Mouse (Mus musculus) forebrain, embryonic 14.5 days (tissue): Measurements from ENCODE around the gene Lsg1. TPM values are rescaled to one million over a fixed set of nuclear protein-coding genes. Genes with fewer than 3 reads are reported as not detected.
A peak's percentile ranks its signal among the peaks of the same experiment; 100 is the strongest.

Experiments used
- ATAC-seq: fragments of 200-750 bp; cut with Nextera tagmentation; 2 replicates; pipeline ENCODE4 v1.8.0; 2017; ENCODE audit warnings: mild to moderate bottlenecking, moderate library complexity
- DNase-seq: peaks from one replicate; pipeline ENCODE4 v3.0.0-alpha.2; 2015; ENCODE audit warnings: low spot score
- H3K27ac ChIP-seq: fragments of 300-500 bp; sonication (generic); 2 replicates; pipeline ENCODE4 v1.5.1; 2014; ENCODE audit warnings: low read depth, mild to moderate bottlenecking, control low read depth, low read length, moderate library complexity
- H3K27me3 ChIP-seq: fragments of 300-500 bp; sonication (generic); replicated peaks from 2 replicates; pipeline ENCODE4 v1.6.1; 2014; ENCODE audit warnings: low read length, control low read depth, mixed read lengths; ENCODE audit not compliant: control insufficient read depth, insufficient read depth
- H3K36me3 ChIP-seq: fragments of 300-500 bp; sonication (generic); 2 replicates; pipeline ENCODE4 v1.6.1; 2014; ENCODE audit warnings: low read length, control low read depth; ENCODE audit not compliant: control insufficient read depth, insufficient read depth
- H3K4me1 ChIP-seq: fragments of 300-500 bp; sonication (generic); 2 replicates; pipeline ENCODE4 v1.6.1; 2014; ENCODE audit warnings: antibody characterized with exemption, low read length, control low read depth; ENCODE audit not compliant: control insufficient read depth, insufficient read depth
- H3K4me2 ChIP-seq: fragments of 300-500 bp; sonication (generic); 2 replicates; pipeline ENCODE4 v1.6.1; 2014; ENCODE audit warnings: mild to moderate bottlenecking, control low read depth, low read length
- H3K4me3 ChIP-seq: fragments of 300-500 bp; sonication (generic); 2 replicates; pipeline ENCODE4 v1.5.1; 2014; ENCODE audit warnings: low read depth, low read length, control low read depth
- H3K9ac ChIP-seq: fragments of 300-500 bp; sonication (generic); 2 replicates; pipeline ENCODE4 v1.6.1; 2014; ENCODE audit warnings: mild to moderate bottlenecking, low read length, control low read depth, moderate library complexity
- H3K9me3 ChIP-seq: fragments of 300-500 bp; sonication (generic); replicated peaks from 2 replicates; pipeline ENCODE4 v1.6.1; 2016; ENCODE audit warnings: low read length, control low read depth, mixed read lengths; ENCODE audit not compliant: control insufficient read depth
- WGBS: fragments of 180-500 bp; shearing (Covaris S2); extraction: QIAGEN DNeasy Blood & Tissue Kit; methylation state at CpG from one replicate; pipeline ENCODE4 v1.1.7; 2014; 5-methylcytosine and 5-hydroxymethylcytosine counted together
- polyA plus RNA-seq: library from polyadenylated mRNA; unstranded; fragments of >200 nt; fragmentation: Nextera tagmentation; extraction: Ambion mirVana; gene quantifications from 2 replicates; pipeline ENCODE4 v1.2.1, GENCODE M21; 2014

Gene Lsg1
- polyA plus RNA-seq, 1 experiment from 2014 or later, result 62.3 TPM

GRCm38 (mm10) chr16:30570173-30570572 lies 17.2 kb downstream of the Lsg1 start:
- Histone ChIP-seq H3K4me2 (no peak overlapping the region), H3K4me1 (no peaks in the 10 kb centered on the region), H3K4me3 (no peak overlapping the region), H3K36me3 (peaks cover 90% of the 10 kb centered on the region), H3K9ac (no peak overlapping the region), H3K9me3 (no peaks in the 10 kb centered on the region), H3K27me3 (no peaks in the 10 kb centered on the region), H3K27ac (no peak overlapping the region)
- no peak for ATAC-seq
- no peak for DNase-seq
- 93% methylated on average over 4 of the region's 4 CpGs for WGBS

GRCm38 (mm10) chr16:30565631-30566030 lies 21.8 kb downstream of the Lsg1 start:
- 93% methylated on average over 6 of the region's 6 CpGs for WGBS
- ATAC-seq, result no peak
- H3K36me3 ChIP-seq, result peaks cover 95% of the 10 kb centered on the region

GRCm38 (mm10) chr16:30560601-30561000 lies 26.8 kb downstream of the Lsg1 start:
- 90% methylated on average over 4 of the region's 4 CpGs for WGBS
- Histone ChIP-seq H3K27ac (no peak overlapping the region), H3K4me1 (no peaks in the 10 kb centered on the region), H3K36me3 (peaks cover 81% of the 10 kb centered on the region), H3K27me3 (no peaks in the 10 kb centered on the region), H3K4me3 (no peak overlapping the region), H3K9me3 (peaks cover 2% of the 10 kb centered on the region; the same call in 1 of the 2 replicates), H3K9ac (no peak overlapping the region), H3K4me2 (no peak overlapping the region)
- DNase-seq, result no peak
- ATAC-seq, result no peak

More at GRCm38 (mm10) chr16:30565631-30566030, 21.8 kb downstream of the Lsg1 start:
- Histone ChIP-seq H3K4me1 (no peaks in the 10 kb centered on the region), H3K27ac (no peak overlapping the region), H3K9me3 (no peaks in the 10 kb centered on the region), H3K4me2 (no peak overlapping the region), H3K27me3 (no peaks in the 10 kb centered on the region), H3K9ac (no peak overlapping the region), H3K4me3 (no peak overlapping the region)
- no peak for DNase-seq

GRCm38 (mm10) chr16:30559312-30559992 lies 27.9 kb downstream of the Lsg1 start:
- 90% methylated on average over 5 of the region's 5 CpGs for WGBS
- H3K4me1 ChIP-seq, result no peaks in the 10 kb centered on the region
- H3K36me3 ChIP-seq, result peaks cover 69% of the 10 kb centered on the region
- no peak overlapping the region for H3K4me3 ChIP-seq
- no peak overlapping the region for H3K9ac ChIP-seq
- peaks cover 11% of the 10 kb centered on the region for H3K9me3 ChIP-seq
- DNase-seq (no peak), ATAC-seq (no peak)
- no peaks in the 10 kb centered on the region for H3K27me3 ChIP-seq
- no peak overlapping the region for H3K27ac ChIP-seq
- H3K4me2 ChIP-seq, result no peak overlapping the region

- no peak overlapping the region for H3K4me3 ChIP-seq
- ATAC-seq, result no peak
- H3K36me3 ChIP-seq, result peaks cover 17% of the 10 kb centered on the region
- no peaks in the 10 kb centered on the region; the same call in 1 of the 2 replicates for H3K4me1 ChIP-seq
- H3K9ac ChIP-seq, result no peak overlapping the region
- peaks cover 11% of the 10 kb centered on the region for H3K9me3 ChIP-seq
- no peak for DNase-seq
- 97% methylated on average over 8 of the region's 8 CpGs for WGBS
- H3K4me2 ChIP-seq, result no peak overlapping the region
- no peak overlapping the region for H3K27ac ChIP-seq
- H3K27me3 ChIP-seq, result no peaks in the 10 kb centered on the region
Measured at GRCm38 (mm10) chr16:30554109-30554508, 33.3 kb downstream of the Lsg1 start.

GRCm38 (mm10) chr16:30552621-30553338 lies 34.6 kb downstream of the Lsg1 start:
- ATAC-seq (peak; percentile 32), DNase-seq (peak; percentile 92)
- peak overlapping the region; percentile 76 for H3K27ac ChIP-seq
- H3K4me2 ChIP-seq, result no peak overlapping the region; the same call in 1 of the 2 replicates
- H3K4me1 ChIP-seq, result peaks cover 5% of the 10 kb centered on the region; the same call in 1 of the 2 replicates
- H3K4me3 ChIP-seq, result no peak overlapping the region
- no peaks in the 10 kb centered on the region for H3K27me3 ChIP-seq
- WGBS, result 16% methylated on average over 11 of the region's 11 CpGs
- no peak overlapping the region; the same call in 1 of the 2 replicates for H3K9ac ChIP-seq
- H3K36me3 ChIP-seq, result peaks cover 5% of the 10 kb centered on the region; the same call in 1 of the 2 replicates
- H3K9me3 ChIP-seq, result peaks cover 11% of the 10 kb centered on the region

GRCm38 (mm10) chr16:30550748-30551192 lies 36.6 kb downstream of the Lsg1 start, which contains the start of gene Tmem44:
TSS of gene Tmem44 (minus strand) at chr16:30550842.
- H3K9ac ChIP-seq, result peak within 1 kb of the TSS; percentile 90
- H3K9me3 ChIP-seq, result peaks cover 11% of the 10 kb centered on the region
- H3K27ac ChIP-seq, result peak within 1 kb of the TSS; percentile 76
- peak within 1 kb of the TSS; percentile 53 for H3K4me2 ChIP-seq
- H3K36me3 ChIP-seq, result peaks cover 15% of the 10 kb centered on the region
- ATAC-seq, result peak; percentile 66
- H3K4me3 ChIP-seq, result peak within 1 kb of the TSS; percentile 74
- peaks cover 5% of the 10 kb centered on the region; the same call in 1 of the 2 replicates for H3K4me1 ChIP-seq
- 4% methylated on average over 14 of the region's 14 CpGs for WGBS
- no peak for DNase-seq
- no peaks in the 10 kb centered on the region for H3K27me3 ChIP-seq

- Histone ChIP-seq H3K27ac (peak overlapping the region; percentile 76), H3K4me1 (peaks cover 5% of the 10 kb centered on the region; the same call in 1 of the 2 replicates), H3K4me2 (peak overlapping the region; percentile 53), H3K9me3 (peaks cover 5% of the 10 kb centered on the region), H3K27me3 (no peaks in the 10 kb centered on the region), H3K36me3 (peaks cover 19% of the 10 kb centered on the region), H3K9ac (peak overlapping the region; percentile 90), H3K4me3 (peak overlapping the region; percentile 74)
- peak; percentile 94 for ATAC-seq
- DNase-seq, result peak; percentile 79
- 1% methylated on average over 60 of the region's 63 CpGs for WGBS
Measured at GRCm38 (mm10) chr16:30549966-30550747, 37.2 kb downstream of the Lsg1 start.
